Mouse (Mus musculus) liver, postnatal 0 days (tissue): ENCODE results near the gene Arhgdia. TPM values are rescaled to one million over a fixed set of nuclear protein-coding genes. Genes with fewer than 3 reads are reported as not detected.
A peak's percentile ranks its signal among the peaks of the same experiment; 100 is the strongest.

Source experiments
- ATAC-seq: fragments of 200-750 bp; cut with Nextera tagmentation; 2 replicates; pipeline ENCODE4 v1.8.0; 2017; ENCODE audit warnings: mild to moderate bottlenecking, moderate library complexity
- DNase-seq: peaks from one replicate; pipeline ENCODE4 v3.0.0-alpha.2; 2016
- H3K27ac ChIP-seq: fragments of 300-500 bp; sonication (generic); 2 replicates; pipeline ENCODE4 v1.5.1; 2014; ENCODE audit warnings: antibody characterized with exemption, moderate library complexity, mild to moderate bottlenecking, low read depth
- H3K27me3 ChIP-seq: fragments of 300-500 bp; sonication (generic); 2 replicates; pipeline ENCODE4 v1.6.1; 2014; ENCODE audit warnings: low read length, control low read depth, mixed read lengths; ENCODE audit not compliant: insufficient read depth
- H3K36me3 ChIP-seq: fragments of 300-500 bp; sonication (generic); replicated peaks from 2 replicates; pipeline ENCODE4 v1.6.1; 2014; ENCODE audit warnings: mild to moderate bottlenecking, control low read depth, low read length, moderate library complexity, mixed read lengths; ENCODE audit not compliant: insufficient read depth
- H3K4me1 ChIP-seq: fragments of 300-500 bp; sonication (generic); 2 replicates; pipeline ENCODE4 v1.6.1; 2014; ENCODE audit warnings: antibody characterized with exemption, mild to moderate bottlenecking, control low read depth; ENCODE audit not compliant: insufficient read depth
- H3K4me2 ChIP-seq: fragments of 300-500 bp; sonication (generic); 2 replicates; pipeline ENCODE4 v1.6.1; 2014; ENCODE audit warnings: low read depth, mild to moderate bottlenecking, low read length, moderate library complexity, mixed read lengths
- H3K4me3 ChIP-seq: fragments of 300-500 bp; sonication (generic); 2 replicates; pipeline ENCODE4 v1.5.1; 2014; ENCODE audit warnings: low read depth, low read length
- H3K9ac ChIP-seq: fragments of 300-500 bp; sonication (generic); replicated peaks from 2 replicates; pipeline ENCODE4 v1.6.1; 2014; ENCODE audit warnings: mild to moderate bottlenecking, moderate library complexity
- H3K9me3 ChIP-seq: fragments of 300-500 bp; sonication (generic); 2 replicates; pipeline ENCODE4 v1.6.1; 2016; ENCODE audit warnings: mild to moderate bottlenecking, control low read depth, low read length, mixed read lengths
- CTCF ChIP-seq: sonication (generic); IDR thresholded peaks from 2 replicates; pipeline ENCODE4 v1.5.1; 2016; ENCODE audit warnings: antibody characterized with exemption, low read depth
- EP300 ChIP-seq: IDR thresholded peaks from 2 replicates; pipeline ENCODE4 v1.6.1; 2016; ENCODE audit warnings: antibody characterized with exemption, low read depth, mild to moderate bottlenecking
- WGBS: fragments of 180-500 bp; shearing (Covaris S2); extraction: QIAGEN DNeasy Blood & Tissue Kit; methylation state at CpG from one replicate; pipeline ENCODE4 v1.1.7; 2014; ENCODE audit not compliant: insufficient replicate concordance; 5-methylcytosine and 5-hydroxymethylcytosine counted together
- polyA plus RNA-seq: library from polyadenylated mRNA; unstranded; fragments of >200 nt; fragmentation: Nextera tagmentation; extraction: Ambion mirVana; gene quantifications from 2 replicates; pipeline ENCODE4 v1.2.1, GENCODE M21; 2015

The Arhgdia gene
- polyA plus RNA-seq, 1 experiment from 2014 or later = 156 TPM

- Histone ChIP-seq H3K9me3 (no peaks in the 10 kb centered on the region), H3K4me3 (peak overlapping the region; percentile 93), H3K4me1 (peaks cover 31% of the 10 kb centered on the region), H3K9ac (peak overlapping the region; percentile 87), H3K36me3 (peaks cover 27% of the 10 kb centered on the region), H3K27me3 (no peaks in the 10 kb centered on the region), H3K4me2 (peak overlapping the region; percentile 90), H3K27ac (peak overlapping the region; percentile 98)
- under 1% methylated on average over 23 of the region's 23 CpGs for WGBS
- ATAC-seq (0 out of 2 replicates have a peak, but pooled peaks have one; percentile 0), DNase-seq (peak; percentile 44)
- no peak for TF ChIP-seq CTCF
- TF ChIP-seq EP300 = no peak
Measured at GRCm38 (mm10) chr11:120573585-120574277, 7.7 kb downstream of the Arhgdia start.

GRCm38 (mm10) chr11:120572752-120573584, 8.5 kb downstream of the Arhgdia start, which contains the start of gene P4hb:
Gene P4hb (minus strand): TSS chr11:120573253.
- Histone ChIP-seq H3K36me3 (peaks cover 27% of the 10 kb centered on the region), H3K27ac (peak within 1 kb of the TSS; percentile 98), H3K9me3 (no peaks in the 10 kb centered on the region), H3K4me2 (peak within 1 kb of the TSS; percentile 90), H3K4me1 (peaks cover 27% of the 10 kb centered on the region), H3K27me3 (no peaks in the 10 kb centered on the region), H3K4me3 (peak within 1 kb of the TSS; percentile 93), H3K9ac (peak within 1 kb of the TSS; percentile 93)
- DNase-seq = peak; percentile 99
- peak; percentile 91 for ATAC-seq
- under 1% methylated on average over 92 of the region's 94 CpGs for WGBS
- TF ChIP-seq CTCF = no peak
- TF ChIP-seq EP300 = peak; percentile 63

- WGBS = under 1% methylated on average over 19 of the region's 24 CpGs
- Histone ChIP-seq H3K27me3 (no peaks in the 10 kb centered on the region), H3K4me1 (peaks cover 26% of the 10 kb centered on the region), H3K36me3 (peaks cover 29% of the 10 kb centered on the region), H3K27ac (peak overlapping the region; percentile 86), H3K4me3 (peak overlapping the region; percentile 93), H3K9ac (peak overlapping the region; percentile 93), H3K4me2 (peak overlapping the region; percentile 90), H3K9me3 (no peaks in the 10 kb centered on the region)
- no peak for TF ChIP-seq CTCF
- no peak for TF ChIP-seq EP300
- peak; percentile 2; the same call in 1 of the 2 replicates for ATAC-seq
- no peak for DNase-seq
Measured at GRCm38 (mm10) chr11:120572417-120572751, 9.0 kb downstream of the Arhgdia start.

GRCm38 (mm10) chr11:120571754-120572416, 9.5 kb downstream of the Arhgdia start:
- H3K9ac ChIP-seq = peak overlapping the region; percentile 93
- H3K36me3 ChIP-seq = peaks cover 34% of the 10 kb centered on the region
- WGBS = 6% methylated on average over 11 of the region's 11 CpGs
- no peak for ATAC-seq
- H3K27ac ChIP-seq = peak overlapping the region; percentile 86
- H3K9me3 ChIP-seq = no peaks in the 10 kb centered on the region
- peak overlapping the region; percentile 90 for H3K4me2 ChIP-seq
- no peaks in the 10 kb centered on the region for H3K27me3 ChIP-seq
- DNase-seq = no peak
- peak overlapping the region; percentile 93 for H3K4me3 ChIP-seq
- peaks cover 26% of the 10 kb centered on the region for H3K4me1 ChIP-seq
- TF ChIP-seq EP300 (no peak), CTCF (no peak)

GRCm38 (mm10) chr11:120571122-120571521, 10.3 kb downstream of the Arhgdia start:
- 26% methylated on average over 3 of the region's 3 CpGs for WGBS
- Histone ChIP-seq H3K36me3 (peaks cover 42% of the 10 kb centered on the region), H3K27me3 (no peaks in the 10 kb centered on the region), H3K27ac (peak overlapping the region; percentile 86), H3K9me3 (no peaks in the 10 kb centered on the region), H3K4me3 (peak overlapping the region; percentile 93), H3K9ac (peak overlapping the region; percentile 93), H3K4me1 (peaks cover 26% of the 10 kb centered on the region), H3K4me2 (peak overlapping the region; percentile 90)
- DNase-seq = peak; percentile 56
- TF ChIP-seq EP300 (no peak), CTCF (no peak)
- ATAC-seq = no peak

- Histone ChIP-seq H3K9me3 (no peaks in the 10 kb centered on the region), H3K4me1 (peaks cover 16% of the 10 kb centered on the region; the same call in 1 of the 2 replicates), H3K27me3 (no peaks in the 10 kb centered on the region), H3K9ac (no peak overlapping the region), H3K27ac (no peak overlapping the region), H3K4me2 (no peak overlapping the region), H3K4me3 (no peak overlapping the region), H3K36me3 (peaks cover 68% of the 10 kb centered on the region)
- DNase-seq = no peak
- TF ChIP-seq CTCF = no peak
- TF ChIP-seq EP300 = no peak
- WGBS = 87% methylated on average over 6 of the region's 6 CpGs
- no peak for ATAC-seq
Measured at GRCm38 (mm10) chr11:120568324-120568723, 13.1 kb downstream of the Arhgdia start.
